Mouse (Mus musculus) ES-E14 (cell line): ENCODE data around the gene Rab23. TPM values are rescaled to one million over a fixed set of nuclear protein-coding genes. Genes with fewer than 3 reads are reported as not detected.

Source experiments
- DNase-seq: peaks from one replicate; pipeline ENCODE4 v3.0.0-alpha.2; 2013; ENCODE audit warnings: low read depth, low spot score
- H3K27ac ChIP-seq: 2 replicates; pipeline ENCODE4 v1.5.1; 2012; ENCODE audit warnings: low read depth, mild to moderate bottlenecking, low read length, moderate library complexity, mixed read lengths; ENCODE audit not compliant: poor library complexity, insufficient read depth, severe bottlenecking
- H3K36me3 ChIP-seq: 2 replicates; pipeline ENCODE4 v1.6.1; 2012; ENCODE audit warnings: mild to moderate bottlenecking, low read length, moderate library complexity, mixed read lengths; ENCODE audit not compliant: control insufficient read depth, poor library complexity, insufficient read depth, severe bottlenecking
- H3K4me1 ChIP-seq, 2 experiments: fragments of 150-350 bp in 1 of 2; sonication (generic) in 1 of 2; 2 replicates each; pipeline ENCODE4 v1.6.1; 2012; ENCODE audit warnings: low read length in 2 of 2, mild to moderate bottlenecking in 1 of 2, mixed read lengths in 1 of 2; ENCODE audit not compliant: control insufficient read depth in 2 of 2, insufficient read depth in 2 of 2, poor library complexity in 1 of 2
- H3K4me3 ChIP-seq, 2 experiments: fragments of 150-350 bp in 1 of 2; sonication (generic) in 1 of 2; 2 replicates each; pipeline ENCODE4 v1.5.1; 2012; ENCODE audit warnings: low read length in 2 of 2, low read depth in 1 of 2, mild to moderate bottlenecking in 1 of 2, mixed read lengths in 1 of 2; ENCODE audit not compliant: insufficient read depth in 1 of 2, poor library complexity in 1 of 2, severe bottlenecking in 1 of 2
- H3K9ac ChIP-seq: 2 replicates; pipeline ENCODE4 v1.6.1; 2012; ENCODE audit warnings: low read depth, mild to moderate bottlenecking, low read length, mixed read lengths; ENCODE audit not compliant: poor library complexity, insufficient read depth, severe bottlenecking
- H3K9me3 ChIP-seq: fragments of 150-350 bp; sonication (generic); 2 replicates; pipeline ENCODE4 v1.6.1; 2012; ENCODE audit warnings: low read depth, mild to moderate bottlenecking, low read length; ENCODE audit not compliant: control insufficient read depth, insufficient read depth
- CHD2 ChIP-seq: IDR thresholded peaks from 2 replicates; pipeline ENCODE4 v1.6.1; 2014; ENCODE audit warnings: mild to moderate bottlenecking, low read depth, low read length, inconsistent platforms
- HCFC1 ChIP-seq: IDR thresholded peaks from 2 replicates; pipeline ENCODE4 v1.6.1; 2012; ENCODE audit warnings: low read length, inconsistent platforms, borderline replicate concordance; ENCODE audit not compliant: insufficient read depth
- MAFK ChIP-seq: IDR thresholded peaks from 2 replicates; pipeline ENCODE4 v1.6.1; 2014; ENCODE audit warnings: mild to moderate bottlenecking, low read depth, low read length, inconsistent platforms; ENCODE audit not compliant: insufficient read depth
- ZC3H11A ChIP-seq: IDR thresholded peaks from 2 replicates; pipeline ENCODE4 v1.6.1; 2012; ENCODE audit warnings: low read depth, mild to moderate bottlenecking, inconsistent platforms, low read length, borderline replicate concordance
- ZNF384 ChIP-seq: IDR thresholded peaks from 2 replicates; pipeline ENCODE4 v1.6.1; 2012; ENCODE audit warnings: low read depth, low read length, inconsistent platforms
- in situ Hi-C, 2 experiments: fragments of 600-800 bp; cut with MboI; formaldehyde crosslinking; loops; one replicate each; pipeline ENCODE4 v1.15.1; 2025; ENCODE audit warnings: low sequenced_read_pairs in 2 of 2, inconsistent platforms in 1 of 2; ENCODE audit not compliant: unreplicated experiment in 2 of 2
- total RNA-seq: library from RNA; depleted of rRNA; stranded (reverse); fragments of 300-350 nt; gene quantifications from 2 replicates; pipeline ENCODE4 v1.2.3, GENCODE M21; 2012

The Rab23 gene
- total RNA-seq, 1 experiment, result 20.7 TPM

GRCm38 (mm10) chr1:33734001-33734685, 14.5 kb downstream of the Rab23 start:
- in situ Hi-C loops, result no loop called here
- Histone ChIP-seq H3K9ac (no peak overlapping the region), H3K36me3 (peaks cover 42% of the 10 kb centered on the region), H3K4me1 (peaks cover 0 to 12% of the 10 kb centered on the region in 2 experiments; a peak in 1 of 4 replicates), H3K9me3 (no peaks in the 10 kb centered on the region), H3K4me3 (no peak overlapping the region), H3K27ac (no peak overlapping the region)
- TF ChIP-seq CHD2, result no peak
- TF ChIP-seq MAFK, result no peak
- TF ChIP-seq ZNF384, result no peak
- TF ChIP-seq ZC3H11A, result no peak
- TF ChIP-seq HCFC1, result no peak
- no peak for DNase-seq

- Histone ChIP-seq H3K9me3 (no peaks in the 10 kb centered on the region), H3K27ac (no peak overlapping the region), H3K36me3 (peaks cover 39% of the 10 kb centered on the region), H3K9ac (no peak overlapping the region), H3K4me3 (no peak overlapping the region), H3K4me1 (peaks cover 0 to 9% of the 10 kb centered on the region in 2 experiments; a peak in 1 of 4 replicates)
- in situ Hi-C loops, result no loop called here
- TF ChIP-seq ZC3H11A (no peak), MAFK (no peak), ZNF384 (no peak), HCFC1 (no peak), CHD2 (no peak)
- no peak for DNase-seq
Observed at GRCm38 (mm10) chr1:33738281-33738680, 18.6 kb downstream of the Rab23 start.

- in situ Hi-C loops, result no loop called here
- Histone ChIP-seq H3K9ac (no peak overlapping the region), H3K36me3 (peaks cover 39% of the 10 kb centered on the region), H3K27ac (no peak overlapping the region), H3K4me3 (no peak overlapping the region), H3K9me3 (no peaks in the 10 kb centered on the region), H3K4me1 (peaks cover 0 to 9% of the 10 kb centered on the region in 2 experiments; a peak in 1 of 4 replicates)
- TF ChIP-seq HCFC1 (no peak), ZC3H11A (no peak), CHD2 (no peak)
- no peak for DNase-seq
Observed at GRCm38 (mm10) chr1:33738681-33739278, 19.1 kb downstream of the Rab23 start.

- TF ChIP-seq CHD2, result no peak
- TF ChIP-seq ZC3H11A, result peak; percentile 70; the same call in 1 of the 2 replicates
- Histone ChIP-seq H3K4me1 (peaks cover 0 to 13% of the 10 kb centered on the region in 2 experiments; a peak in 1 of 4 replicates), H3K27ac (no peak overlapping the region), H3K9me3 (no peaks in the 10 kb centered on the region), H3K4me3 (no peak overlapping the region), H3K9ac (no peak overlapping the region), H3K36me3 (peaks cover 36% of the 10 kb centered on the region)
- in situ Hi-C loops, result no loop called here
- DNase-seq, result peak; percentile 81
Observed at GRCm38 (mm10) chr1:33739302-33739701, 19.6 kb downstream of the Rab23 start.

GRCm38 (mm10) chr1:33742903-33743302, 23.2 kb downstream of the Rab23 start:
- in situ Hi-C loops, result no loop called here
- no peak for TF ChIP-seq HCFC1
- TF ChIP-seq ZC3H11A, result peak; percentile 39; the same call in 1 of the 2 replicates
- peak; percentile 56 for DNase-seq
- H3K9ac ChIP-seq, result no peak overlapping the region
- H3K36me3 ChIP-seq, result peaks cover 21% of the 10 kb centered on the region
- H3K4me3 ChIP-seq, result no peak overlapping the region
- H3K9me3 ChIP-seq, result no peaks in the 10 kb centered on the region
- H3K4me1 ChIP-seq, result peaks cover 0 to 16% of the 10 kb centered on the region in 2 experiments; a peak in 1 of 4 replicates
- no peak overlapping the region for H3K27ac ChIP-seq
